Mouse (Mus musculus) cerebellum, adult 11-12 months (tissue): Measurements from ENCODE around the gene Inava.

ENCODE experiments used
- DNase-seq: peaks from one replicate; pipeline ENCODE4 v3.0.0; 2022

The Inava gene

GRCm38 (mm10) chr1:136233892-136234594 lies at the start of gene Inava:
Gene Inava, minus strand, starts transcription at chr1:136234264.
- DNase-seq = peak; percentile 31

- no peak for DNase-seq
Measured at GRCm38 (mm10) chr1:136277366-136277765, 43.3 kb upstream of the Inava start.

- DNase-seq = no peak
Measured at GRCm38 (mm10) chr1:136268224-136268623, 34.2 kb upstream of the Inava start.

GRCm38 (mm10) chr1:136266127-136266526 lies 32.1 kb upstream of the Inava start:
- no peak for DNase-seq

GRCm38 (mm10) chr1:136263355-136263754 lies 29.3 kb upstream of the Inava start:
- no peak for DNase-seq

GRCm38 (mm10) chr1:136260635-136261238 lies 26.7 kb upstream of the Inava start, which contains the start of gene Gpr25:
Gene Gpr25, minus strand, starts transcription at chr1:136260873.
- DNase-seq = no peak

GRCm38 (mm10) chr1:136259893-136260634 lies 26.0 kb upstream of the Inava start:
- peak; percentile 89 for DNase-seq

GRCm38 (mm10) chr1:136259543-136259892 lies 25.5 kb upstream of the Inava start:
- DNase-seq = no peak

GRCm38 (mm10) chr1:136258495-136258894 lies 24.4 kb upstream of the Inava start:
- peak; percentile 22 for DNase-seq

GRCm38 (mm10) chr1:136255657-136256056 lies 21.6 kb upstream of the Inava start:
- no peak for DNase-seq

- no peak for DNase-seq
Measured at GRCm38 (mm10) chr1:136255174-136255573, 21.1 kb upstream of the Inava start.

- no peak for DNase-seq
Measured at GRCm38 (mm10) chr1:136254503-136255065, 20.5 kb upstream of the Inava start.

GRCm38 (mm10) chr1:136253472-136253871 lies 19.4 kb upstream of the Inava start:
- no peak for DNase-seq

- no peak for DNase-seq
Measured at GRCm38 (mm10) chr1:136249662-136250061, 15.6 kb upstream of the Inava start.

- no peak for DNase-seq
Measured at GRCm38 (mm10) chr1:136247393-136247792, 13.3 kb upstream of the Inava start.

GRCm38 (mm10) chr1:136244469-136244868 lies 10.4 kb upstream of the Inava start:
- no peak for DNase-seq

GRCm38 (mm10) chr1:136241801-136242200 lies 7.7 kb upstream of the Inava start:
- DNase-seq = no peak

GRCm38 (mm10) chr1:136238495-136238894 lies 4.4 kb upstream of the Inava start:
- no peak for DNase-seq

GRCm38 (mm10) chr1:136234595-136235092 lies 580 bp upstream of the Inava start:
- DNase-seq = no peak

- DNase-seq = no peak
Measured at GRCm38 (mm10) chr1:136232986-136233790, 876 bp downstream of the Inava start.

- no peak for DNase-seq
Measured at GRCm38 (mm10) chr1:136232285-136232926, 1.7 kb downstream of the Inava start.

- no peak for DNase-seq
Measured at GRCm38 (mm10) chr1:136231596-136231995, 2.5 kb downstream of the Inava start.
